Mouse (Mus musculus): ENCODE results near the gene Utp11. TPM values are rescaled to one million over a fixed set of nuclear protein-coding genes. Genes with fewer than 3 reads are reported as not detected.
"Not testable (repeated sequence)": the region's sequence is repeated elsewhere in the genome, so short reads cannot be mapped to it uniquely, and the experiment has no call there.

The Utp11 gene
- polyA plus RNA-seq (2016; fragmentation: Nextera tagmentation; extraction: Ambion mirVana): 70.8 and 78.6 TPM in 2 replicates

GRCm38 (mm10) chr4:124693135-124693894, at the start of gene Utp11:
Gene Utp11 (minus strand): TSS chr4:124693600.
- H3K4me3 ChIP-seq: peak within 1 kb of the TSS; percentile 77
- WGBS: 1% methylated on average over 43 of the region's 43 CpGs

GRCm38 (mm10) chr4:124742839-124743238, 49.4 kb upstream of the Utp11 start:
- H3K27ac ChIP-seq (replicated peaks): no peak overlapping the region
- DNase-seq (ENCODE audit: low spot score): no peak
- H3K36me3 ChIP-seq (replicated peaks): no peaks in the 10 kb centered on the region
- H3K9me3 ChIP-seq: no peaks in the 10 kb centered on the region
- H3K27me3 ChIP-seq (replicated peaks; ENCODE audit: low read depth, poor library complexity, severe bottlenecking): no peaks in the 10 kb centered on the region
- 86% methylated on average over 11 of the region's 11 CpGs for WGBS
- H3K4me1 ChIP-seq: peaks cover 13% of the 10 kb centered on the region
- no peak overlapping the region for H3K4me3 ChIP-seq

More at GRCm38 (mm10) chr4:124693135-124693894, at the start of gene Utp11:
- H3K36me3 ChIP-seq (replicated peaks): peaks cover 13% of the 10 kb centered on the region
- peaks cover 19% of the 10 kb centered on the region for H3K27me3 ChIP-seq (replicated peaks; ENCODE audit: low read depth, poor library complexity, severe bottlenecking)
- DNase-seq (ENCODE audit: low spot score): peak; percentile 90
- no peaks in the 10 kb centered on the region for H3K9me3 ChIP-seq
- H3K4me1 ChIP-seq: peaks cover 35% of the 10 kb centered on the region
- H3K27ac ChIP-seq (replicated peaks): peak within 1 kb of the TSS; percentile 88

GRCm38 (mm10) chr4:124741376-124742343, 48.3 kb upstream of the Utp11 start, which contains the start of gene Inpp5b:
Gene Inpp5b (plus strand): TSS chr4:124741850.
- 19% methylated on average over 25 of the region's 25 CpGs for WGBS
- Histone ChIP-seq H3K27me3 (replicated peaks; ENCODE audit: low read depth, poor library complexity, severe bottlenecking) (no peaks in the 10 kb centered on the region), H3K4me3 (peak within 1 kb of the TSS; percentile 67), H3K36me3 (replicated peaks) (no peaks in the 10 kb centered on the region), H3K27ac (replicated peaks) (peak within 1 kb of the TSS; percentile 65), H3K9me3 (no peaks in the 10 kb centered on the region), H3K4me1 (peaks cover 17% of the 10 kb centered on the region)
- DNase-seq (ENCODE audit: low spot score): peak; percentile 79

GRCm38 (mm10) chr4:124738783-124739182, 45.4 kb upstream of the Utp11 start:
- Histone ChIP-seq H3K9me3 (no peaks in the 10 kb centered on the region), H3K27ac (replicated peaks) (no peak overlapping the region), H3K4me3 (no peak overlapping the region), H3K27me3 (replicated peaks; ENCODE audit: low read depth, poor library complexity, severe bottlenecking) (no peaks in the 10 kb centered on the region), H3K4me1 (peaks cover 17% of the 10 kb centered on the region), H3K36me3 (replicated peaks) (peaks cover 10% of the 10 kb centered on the region)
- no peak for DNase-seq (ENCODE audit: low spot score)
- WGBS: 62% methylated on average over 1 of the region's 1 CpGs

GRCm38 (mm10) chr4:124738013-124738412, 44.6 kb upstream of the Utp11 start:
- Histone ChIP-seq H3K9me3 (no peaks in the 10 kb centered on the region), H3K4me1 (peaks cover 17% of the 10 kb centered on the region), H3K36me3 (replicated peaks) (peaks cover 18% of the 10 kb centered on the region), H3K27me3 (replicated peaks; ENCODE audit: low read depth, poor library complexity, severe bottlenecking) (no peaks in the 10 kb centered on the region), H3K27ac (replicated peaks) (no peak overlapping the region), H3K4me3 (no peak overlapping the region)
- DNase-seq (ENCODE audit: low spot score): no peak
- 54% methylated on average over 4 of the region's 4 CpGs for WGBS

GRCm38 (mm10) chr4:124737486-124737885, 44.1 kb upstream of the Utp11 start:
- WGBS: 62% methylated on average over 5 of the region's 5 CpGs
- DNase-seq (ENCODE audit: low spot score): no peak
- Histone ChIP-seq H3K4me3 (no peak overlapping the region), H3K36me3 (replicated peaks) (peaks cover 23% of the 10 kb centered on the region), H3K27me3 (replicated peaks; ENCODE audit: low read depth, poor library complexity, severe bottlenecking) (no peaks in the 10 kb centered on the region), H3K27ac (replicated peaks) (no peak overlapping the region), H3K4me1 (peaks cover 17% of the 10 kb centered on the region), H3K9me3 (no peaks in the 10 kb centered on the region)

GRCm38 (mm10) chr4:124736952-124737351, 43.6 kb upstream of the Utp11 start:
- H3K36me3 ChIP-seq (replicated peaks): peaks cover 28% of the 10 kb centered on the region
- no peaks in the 10 kb centered on the region for H3K9me3 ChIP-seq
- no peaks in the 10 kb centered on the region for H3K27me3 ChIP-seq (replicated peaks; ENCODE audit: low read depth, poor library complexity, severe bottlenecking)
- no peak overlapping the region for H3K27ac ChIP-seq (replicated peaks)
- 79% methylated on average over 2 of the region's 2 CpGs for WGBS
- no peak for DNase-seq (ENCODE audit: low spot score)
- no peak overlapping the region for H3K4me3 ChIP-seq
- H3K4me1 ChIP-seq: peaks cover 11% of the 10 kb centered on the region

GRCm38 (mm10) chr4:124726121-124726520, 32.7 kb upstream of the Utp11 start:
- WGBS: 91% methylated on average over 6 of the region's 6 CpGs
- peaks cover 100% of the 10 kb centered on the region for H3K36me3 ChIP-seq (replicated peaks)

GRCm38 (mm10) chr4:124719101-124719500, 25.7 kb upstream of the Utp11 start:
- WGBS: 97% methylated on average over 4 of the region's 4 CpGs
- no peak overlapping the region for H3K4me3 ChIP-seq
- H3K36me3 ChIP-seq (replicated peaks): peaks cover 86% of the 10 kb centered on the region
- peaks cover 15% of the 10 kb centered on the region for H3K4me1 ChIP-seq
- H3K27ac ChIP-seq (replicated peaks): no peak overlapping the region
- H3K9me3 ChIP-seq: no peaks in the 10 kb centered on the region
- no peaks in the 10 kb centered on the region for H3K27me3 ChIP-seq (replicated peaks; ENCODE audit: low read depth, poor library complexity, severe bottlenecking)
- DNase-seq (ENCODE audit: low spot score): no peak

More at GRCm38 (mm10) chr4:124726121-124726520, 32.7 kb upstream of the Utp11 start:
- Histone ChIP-seq H3K27me3 (replicated peaks; ENCODE audit: low read depth, poor library complexity, severe bottlenecking) (no peaks in the 10 kb centered on the region), H3K4me3 (no peak overlapping the region), H3K9me3 (no peaks in the 10 kb centered on the region), H3K27ac (replicated peaks) (no peak overlapping the region), H3K4me1 (no peaks in the 10 kb centered on the region)
- DNase-seq (ENCODE audit: low spot score): no peak

- under 1% methylated on average over 57 of the region's 57 CpGs for whole genome bisulfite sequencing
- peak within 1 kb of the TSS; percentile 88 for H3K27ac ChIP-seq (replicated peaks)
- peak within 1 kb of the TSS; percentile 73 for H3K4me3 ChIP-seq
- H3K27me3 ChIP-seq (replicated peaks; ENCODE audit: low read depth, poor library complexity, severe bottlenecking): 0 out of 2 replicates have a peak, but pooled peaks cover 1% of the 10 kb centered on the region
- H3K4me1 ChIP-seq: peaks cover 25% of the 10 kb centered on the region
- H3K36me3 ChIP-seq (replicated peaks): peaks cover 43% of the 10 kb centered on the region
- H3K9me3 ChIP-seq: no peaks in the 10 kb centered on the region
- peak; percentile 95 for DNase-seq (ENCODE audit: low spot score)
These were observed 21.4 kb upstream of the Utp11 start, which contains the start of gene Sf3a3 for GRCm38 (mm10) chr4:124714545-124715481. Gene Sf3a3 (plus strand): TSS chr4:124714776.

- DNase-seq (ENCODE audit: low spot score); H3K4me3 ChIP-seq; H3K27me3 ChIP-seq (replicated peaks; ENCODE audit: low read depth, poor library complexity, severe bottlenecking); H3K9me3 ChIP-seq; H3K27ac ChIP-seq (replicated peaks): not testable (repeated sequence)
- WGBS: 71% methylated on average over 5 of the region's 5 CpGs
- Histone ChIP-seq H3K36me3 (replicated peaks) (peaks cover 33% of the 10 kb centered on the region), H3K4me1 (peaks cover 35% of the 10 kb centered on the region)
These were observed 20.4 kb upstream of the Utp11 start for GRCm38 (mm10) chr4:124713850-124714249.

Measured in embryonic facial prominence, embryonic 10.5 days (tissue).